Mouse (Mus musculus): ENCODE data around the gene Srpr. TPM values are rescaled to one million over a fixed set of nuclear protein-coding genes. Genes with fewer than 3 reads are reported as not detected.

Gene Srpr
- polyA plus RNA-seq, 1 experiment from 2014 or later = 156 TPM

DNA sequence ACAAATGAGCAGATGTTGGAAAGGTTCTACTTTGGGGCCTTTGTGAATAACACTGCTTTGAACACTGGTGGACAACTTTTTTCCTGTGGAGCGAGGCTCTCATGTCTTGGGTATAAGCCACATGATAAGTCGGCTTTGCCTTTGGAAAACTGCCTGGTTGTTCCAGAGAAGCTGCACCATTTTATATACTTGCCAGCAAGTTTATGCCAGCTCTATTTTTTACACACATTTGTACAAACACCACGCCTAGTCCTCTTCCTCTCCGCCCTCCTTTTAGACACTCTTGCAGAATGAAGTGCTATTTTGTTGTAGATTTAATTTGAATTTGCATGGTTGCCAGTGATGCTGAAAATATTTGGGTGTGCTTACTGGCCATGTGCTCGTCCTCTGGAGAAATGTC, 93.5 kb downstream of the Srpr start:
- Histone ChIP-seq H3K4me3 (no peak overlapping the region), H3K4me2 (no peak overlapping the region), H3K9me3 (no peaks in the 10 kb centered on the region), H3K27me3 (no peaks in the 10 kb centered on the region), H3K4me1 (peaks cover 20% of the 10 kb centered on the region), H3K9ac (no peak overlapping the region), H3K36me3 (no peaks in the 10 kb centered on the region), H3K27ac (no peak overlapping the region)
- no peak for ATAC-seq (ENCODE audit: insufficient number of reproducible peaks, low FRiP score, low TSS enrichment, low read depth)
- WGBS = 55% methylated on average over 5 of the region's 5 CpGs

Other genes starting within 250 kb of the Srpr start
- gene St3gal4, start 80.9 kb upstream of the Srpr start, polyA plus RNA-seq (2015; fragmentation: Nextera tagmentation; extraction: Ambion mirVana) = 39.2 and 39.4 TPM in 2 replicates
- 64.7 and 65.3 TPM in 2 replicates for gene Dcps, start 24.1 kb upstream of the Srpr start, polyA plus RNA-seq (2015; fragmentation: Nextera tagmentation; extraction: Ambion mirVana)
- gene Tirap, start 116 bp downstream of the Srpr start, polyA plus RNA-seq (2015; fragmentation: Nextera tagmentation; extraction: Ambion mirVana) = 10.3 and 11.6 TPM in 2 replicates
- gene Foxred1, start 10.9 kb downstream of the Srpr start, polyA plus RNA-seq (2015; fragmentation: Nextera tagmentation; extraction: Ambion mirVana) = 37.0 and 37.8 TPM in 2 replicates
- 38.5 and 38.9 TPM in 2 replicates for gene Fam118b, start 67.6 kb downstream of the Srpr start, polyA plus RNA-seq (2015; fragmentation: Nextera tagmentation; extraction: Ambion mirVana)
- gene Rpusd4, start 67.7 kb downstream of the Srpr start, polyA plus RNA-seq (2015; fragmentation: Nextera tagmentation; extraction: Ambion mirVana) = 24.1 and 26.0 TPM in 2 replicates
- gene Cdon, start 221.0 kb downstream of the Srpr start, polyA plus RNA-seq (2015; fragmentation: Nextera tagmentation; extraction: Ambion mirVana) = 28.6 and 35.9 TPM in 2 replicates

Data from limb, embryonic 15.5 days (tissue).